Mouse (Mus musculus) left cerebral cortex, postnatal 4 days (tissue): Measurements from ENCODE around the gene Gm21083. TPM values are rescaled to one million over a fixed set of nuclear protein-coding genes. Genes with fewer than 3 reads are reported as not detected.
"Not testable (repeated sequence)": the region's sequence is repeated elsewhere in the genome, so short reads cannot be mapped to it uniquely, and the experiment has no call there.

ENCODE experiments used
- DNase-seq: peaks from one replicate; pipeline ENCODE4 v3.0.0-alpha.2; 2022
- intact Hi-C: fragments of 180-260 bp; cut with DNase I; formaldehyde crosslinking; loops from one replicate; pipeline ENCODE4 v1.15.1; 2025
- total RNA-seq, 2 experiments: library from RNA; stranded (reverse); gene quantifications; 2 replicates each; pipeline ENCODE4 v1.2.3; 2021

Gm21083 gene
- total RNA-seq, 2 experiments from 2014 or later = not detected

DNA sequence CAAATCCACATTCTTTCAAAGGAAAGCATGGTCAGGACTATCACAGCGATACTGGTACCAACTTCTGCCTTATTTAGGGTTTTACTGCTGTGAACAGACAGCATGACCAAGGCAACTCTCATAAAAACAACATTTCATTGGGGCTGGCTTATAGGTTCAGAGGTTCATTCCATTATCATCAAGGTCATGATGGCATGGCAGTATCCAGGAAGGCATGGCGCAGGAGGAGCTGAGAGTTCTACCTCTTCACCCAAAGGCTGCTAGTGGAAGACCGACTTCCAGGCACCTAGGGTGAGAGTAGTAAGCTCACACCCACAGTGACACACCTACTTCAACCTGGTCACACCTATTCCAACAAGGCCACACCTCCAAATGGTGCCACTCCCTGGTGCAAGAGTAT, 39.1 kb downstream of the Gm21083 start:
- DNase-seq, intact Hi-C loops: not testable (repeated sequence)

GRCm38 (mm10) chr5:15618764-15619163, 41.6 kb downstream of the Gm21083 start, which contains the start of gene Speer4d:
TSS of gene Speer4d (plus strand) at chr5:15619064.
- intact Hi-C loops, DNase-seq: not testable (repeated sequence)

DNA sequence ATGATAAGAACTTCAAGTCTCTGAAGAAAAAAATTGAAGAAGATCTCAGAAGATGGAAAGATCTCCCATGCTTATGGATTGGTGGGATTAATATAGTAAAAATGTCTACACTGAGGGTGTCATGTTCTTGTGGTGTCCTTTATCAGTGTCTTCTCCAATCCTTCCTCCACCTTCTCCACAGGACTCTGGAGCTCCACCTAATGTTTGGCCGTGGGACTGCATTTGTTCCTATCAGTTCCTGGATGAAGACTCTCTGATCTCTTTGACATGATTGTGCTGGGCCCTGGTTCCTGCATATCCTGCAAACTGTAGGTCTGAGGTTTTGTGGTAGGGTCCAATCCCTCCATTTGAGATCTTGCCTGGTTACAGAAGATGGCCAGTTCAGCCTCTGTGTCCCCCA, 51.0 kb downstream of the Gm21083 start:
- intact Hi-C loops, DNase-seq: not testable (repeated sequence)

DNA sequence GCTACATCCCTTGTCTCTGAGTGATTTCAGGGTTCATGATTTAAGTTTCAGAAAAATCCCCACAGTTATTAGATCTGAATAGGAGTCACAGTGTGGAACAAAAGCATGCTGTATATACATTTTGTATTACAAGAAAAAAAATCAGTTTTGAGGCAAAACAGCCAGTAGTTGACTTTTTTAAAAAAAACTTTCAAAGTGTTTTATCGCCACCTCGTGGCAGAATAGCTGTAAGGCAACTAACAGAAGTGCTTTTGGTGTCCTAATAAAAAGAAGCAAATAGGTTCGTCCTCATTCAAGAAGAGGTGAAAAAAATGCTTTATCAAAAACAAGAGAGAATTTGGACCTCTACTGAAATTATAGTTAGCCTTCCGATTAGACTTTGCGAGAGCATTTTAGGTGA, 52.9 kb downstream of the Gm21083 start:
- intact Hi-C loops, DNase-seq: not testable (repeated sequence)

Other genes starting within 250 kb of the Gm21083 start
- gene Gm21149, start 100.8 kb upstream of the Gm21083 start, total RNA-seq = not detected
- not detected for gene Gm21190, start 48.1 kb upstream of the Gm21083 start, total RNA-seq
- not detected for gene Speer4d, start 41.7 kb downstream of the Gm21083 start, total RNA-seq
- gene 4930572O03Rik, start 79.7 kb downstream of the Gm21083 start, total RNA-seq = not detected
- not detected for gene Speer4c, start 136.9 kb downstream of the Gm21083 start, total RNA-seq